Mouse (Mus musculus): ENCODE data around the gene Cryaa. TPM values are rescaled to one million over a fixed set of nuclear protein-coding genes. Genes with fewer than 3 reads are reported as not detected.

Gene Cryaa
- total RNA-seq, 2 experiments from 2014 or later: not detected

GRCm38 (mm10) chr17:31710455-31710854 lies 32.8 kb downstream of the Cryaa start:
- DNase-seq: no peak

- no peak for DNase-seq
Observed at GRCm38 (mm10) chr17:31713709-31714108, 36.1 kb downstream of the Cryaa start.

GRCm38 (mm10) chr17:31714125-31714524 lies 36.5 kb downstream of the Cryaa start:
- DNase-seq: no peak

GRCm38 (mm10) chr17:31715006-31715405 lies 37.4 kb downstream of the Cryaa start:
- no peak for DNase-seq

GRCm38 (mm10) chr17:31721637-31722036 lies 44.0 kb downstream of the Cryaa start:
- no peak for DNase-seq

GRCm38 (mm10) chr17:31725366-31725765 lies 47.8 kb downstream of the Cryaa start:
- DNase-seq: no peak

- DNase-seq: no peak
Observed at GRCm38 (mm10) chr17:31726216-31726615, 48.6 kb downstream of the Cryaa start.

- peak; percentile 53 for DNase-seq
Observed at GRCm38 (mm10) chr17:31727230-31727629, 49.6 kb downstream of the Cryaa start.

- DNase-seq: no peak
Observed at GRCm38 (mm10) chr17:31728043-31728442, 50.4 kb downstream of the Cryaa start.

- no peak for DNase-seq
Observed at GRCm38 (mm10) chr17:31728968-31729501, 51.4 kb downstream of the Cryaa start.

GRCm38 (mm10) chr17:31731038-31731437 lies 53.4 kb downstream of the Cryaa start:
- DNase-seq: peak; percentile 62

Other genes with a start within 250 kb of the Cryaa start
- 1 to 10 TPM; 5.1 to 6.7 TPM for gene Wdr4, start 157.8 kb upstream of the Cryaa start, total RNA-seq (2021)
- 100 to 1,000 TPM; 458 to 461 TPM for gene Ndufv3, start 157.7 kb upstream of the Cryaa start, total RNA-seq (2021)
- 1 to 10 TPM; 5.9 to 7.0 TPM for gene Pknox1, start 113.1 kb upstream of the Cryaa start, total RNA-seq (2021)
- gene Cbs, start 40.6 kb upstream of the Cryaa start, total RNA-seq (2021): 1 to 10 TPM in 1 of 2 experiments, under 1 TPM in 1; 0.59 to 1.7 TPM
- 10 to 100 TPM; 57.1 to 65.9 TPM for gene U2af1, start 18.9 kb upstream of the Cryaa start, total RNA-seq (2021)
- 10 to 100 TPM; 17.2 to 19.6 TPM for gene Sik1, start 178.0 kb downstream of the Cryaa start, total RNA-seq (2021)